Mouse (Mus musculus) G1E (cell line): ENCODE data around the gene Pias4.

Source experiments
- CTCF ChIP-seq: IDR thresholded peaks from 2 replicates; pipeline ENCODE4 v1.5.1; 2012; ENCODE audit warnings: low read depth, low read length, inconsistent platforms, mixed read lengths
- GATA1 ChIP-seq: IDR thresholded peaks from 2 replicates; pipeline ENCODE4 v1.6.1; 2012; ENCODE audit warnings: borderline replicate concordance, low read length, inconsistent platforms, mixed read lengths
- TAL1 ChIP-seq: conservative IDR thresholded peaks from 2 replicates; pipeline ENCODE4 v1.6.1; 2012; ENCODE audit warnings: low read depth, low read length, inconsistent platforms, mixed read lengths

DNA sequence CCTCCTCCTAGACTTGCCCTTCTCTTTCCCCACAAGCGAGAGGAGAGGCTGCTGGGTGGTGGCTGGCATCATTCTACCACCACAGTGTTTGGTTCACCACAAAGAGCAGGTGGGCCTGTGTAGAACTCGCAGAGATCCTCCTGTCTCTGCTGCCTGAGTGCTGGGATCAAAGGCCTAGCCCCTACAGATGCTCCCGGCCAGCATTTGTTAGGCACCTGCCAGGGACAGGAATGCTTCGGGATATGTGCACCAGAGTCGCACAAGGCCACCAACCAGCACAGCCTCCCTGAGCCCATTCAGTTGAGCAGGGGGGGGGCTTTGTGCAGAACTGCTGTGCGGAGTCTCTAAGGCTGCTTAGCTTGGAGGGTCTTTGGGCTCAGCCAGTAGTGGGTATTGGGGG is 22.4 kb downstream of the Pias4 start:
- no peak for TF ChIP-seq CTCF
- no peak for TF ChIP-seq GATA1
- no peak for TF ChIP-seq TAL1
